Mouse (Mus musculus) yolk sac, embryonic 10.5 days (tissue): Measurements from ENCODE around the gene Papln.

Experiments
- DNase-seq: peaks from one replicate; pipeline ENCODE4 v3.0.0-alpha.2; 2017; ENCODE audit warnings: low spot score

The Papln gene

DNA sequence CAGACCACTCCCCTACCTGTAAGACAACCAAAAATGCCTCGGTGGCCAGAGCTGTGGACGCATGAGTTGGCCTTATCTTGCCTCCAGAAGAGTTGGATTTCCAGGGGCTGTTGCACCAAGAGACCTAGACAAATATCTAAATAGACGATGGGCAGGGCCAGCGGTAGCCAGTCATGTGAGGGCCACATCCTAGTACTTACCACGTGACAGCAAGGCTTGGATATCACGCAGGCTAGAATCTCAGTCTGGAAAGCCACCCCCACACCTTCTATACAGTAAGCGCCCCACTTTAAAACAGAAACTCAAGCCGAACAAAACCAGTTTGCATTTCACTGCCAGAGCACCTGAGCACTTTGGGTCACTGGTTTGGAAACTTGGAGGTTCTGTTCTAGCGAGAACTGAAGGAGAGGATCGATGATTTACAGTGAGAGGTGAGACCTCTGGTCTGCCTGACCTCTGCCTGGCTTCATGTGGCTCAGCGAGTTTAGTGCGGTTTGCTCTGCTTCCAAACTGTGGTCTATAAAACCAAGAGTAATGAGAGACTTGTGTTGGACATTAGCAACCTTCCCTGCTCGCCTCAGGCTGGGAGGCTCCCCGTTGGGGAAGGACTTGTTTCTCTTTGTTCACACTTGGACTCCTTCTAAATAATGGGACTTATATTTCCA is 4.9 kb downstream of the Papln start:
- peak; percentile 70 for DNase-seq

DNA sequence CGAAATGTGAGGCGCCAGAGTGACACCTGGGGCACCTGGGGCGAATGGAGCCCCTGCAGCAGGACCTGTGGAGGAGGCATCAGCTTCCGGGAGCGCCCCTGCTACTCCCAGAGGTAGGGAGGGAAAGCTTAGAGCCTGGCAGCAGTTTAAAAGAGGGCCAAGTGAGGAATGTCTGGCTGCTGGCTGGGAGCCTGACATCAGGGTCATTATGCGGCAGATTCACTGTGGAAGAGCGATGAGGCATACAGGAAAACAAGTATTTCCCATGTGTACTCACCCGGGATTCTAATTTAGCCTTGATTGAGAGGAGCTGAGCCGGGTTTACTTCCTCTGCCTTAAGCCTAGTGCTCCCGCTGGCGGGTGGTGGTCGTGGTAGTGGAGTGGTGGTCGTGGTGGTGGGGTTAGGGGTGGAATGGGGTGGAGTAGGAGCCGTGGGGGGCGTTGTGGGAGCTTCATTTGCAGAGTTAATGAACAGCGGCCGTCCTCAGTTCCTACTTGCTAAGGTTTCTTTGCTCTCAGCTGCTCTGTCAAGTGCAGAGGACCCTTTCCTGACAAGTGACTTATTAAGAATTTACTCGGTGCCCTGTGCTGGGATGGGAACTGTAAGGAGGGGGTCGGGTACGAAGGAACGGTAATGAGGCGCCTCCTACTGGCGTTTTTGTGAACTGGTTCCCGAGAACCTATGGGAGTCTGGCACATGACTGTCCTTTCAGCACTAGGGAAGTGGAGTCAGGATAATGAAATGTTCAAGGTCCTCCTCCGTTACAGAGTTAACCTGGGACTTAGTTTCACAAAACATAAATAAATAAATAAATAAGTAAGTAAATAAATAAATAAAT is 7.2 kb downstream of the Papln start:
- peak; percentile 87 for DNase-seq

DNA sequence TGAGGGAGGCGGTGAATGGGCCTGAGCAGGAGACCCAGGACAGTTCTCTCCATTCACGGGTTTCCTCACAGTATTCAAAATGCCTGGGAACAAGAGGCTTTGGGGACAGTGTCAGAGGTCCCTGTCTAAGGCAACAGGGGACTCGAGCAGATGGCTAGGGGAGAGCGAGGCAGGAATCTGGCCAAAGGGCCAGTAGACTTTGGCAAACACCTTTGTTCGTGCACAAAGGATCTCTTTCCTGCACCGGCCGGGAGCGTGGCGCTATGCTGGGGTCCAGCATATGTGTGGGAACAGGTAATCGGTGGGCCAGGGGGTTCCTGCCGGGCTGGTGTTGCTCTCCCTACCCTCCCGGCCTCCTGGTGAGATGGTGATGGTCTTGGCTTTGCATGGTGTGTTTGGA is 12.2 kb downstream of the Papln start:
- DNase-seq = no peak

DNA sequence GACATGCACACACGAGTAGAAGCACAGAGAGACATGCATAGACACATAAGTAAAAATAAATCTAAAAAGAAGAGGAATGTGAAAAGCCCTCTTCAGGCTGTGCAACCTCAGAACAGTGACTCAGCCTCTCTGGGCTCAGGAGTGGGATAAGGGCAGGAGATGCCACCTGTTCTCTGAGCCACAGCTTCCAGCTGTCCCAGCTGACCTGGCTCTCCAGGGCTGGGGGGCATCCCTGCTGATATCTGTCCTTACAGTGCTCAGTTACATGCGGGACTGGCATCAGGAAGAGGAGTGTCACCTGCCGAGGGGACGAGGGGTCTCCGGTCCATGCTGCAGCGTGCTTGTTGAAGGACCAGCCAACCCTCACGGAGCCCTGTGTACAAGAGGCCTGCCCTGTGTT is 13.3 kb downstream of the Papln start:
- DNase-seq = no peak

DNA sequence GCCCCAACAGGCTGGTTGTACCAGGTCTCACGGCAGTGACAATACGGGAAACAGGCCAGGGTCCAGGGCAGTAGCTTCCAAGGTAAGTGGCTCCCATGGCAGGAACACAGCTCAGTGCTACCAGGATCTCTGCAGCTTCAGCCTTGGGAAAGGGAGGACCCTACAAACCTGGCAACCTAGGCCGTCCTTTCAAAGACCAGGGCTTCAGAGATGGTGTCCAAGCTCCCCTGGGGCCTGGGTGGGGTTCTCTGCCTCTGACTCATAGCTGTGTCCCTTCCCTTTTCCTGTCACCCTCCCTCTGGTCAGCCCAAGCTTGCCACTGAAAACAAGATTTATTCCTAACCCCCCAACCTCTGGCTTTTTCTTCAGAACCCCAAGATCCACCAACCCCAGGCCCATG is 16.7 kb downstream of the Papln start:
- DNase-seq = no peak

DNA sequence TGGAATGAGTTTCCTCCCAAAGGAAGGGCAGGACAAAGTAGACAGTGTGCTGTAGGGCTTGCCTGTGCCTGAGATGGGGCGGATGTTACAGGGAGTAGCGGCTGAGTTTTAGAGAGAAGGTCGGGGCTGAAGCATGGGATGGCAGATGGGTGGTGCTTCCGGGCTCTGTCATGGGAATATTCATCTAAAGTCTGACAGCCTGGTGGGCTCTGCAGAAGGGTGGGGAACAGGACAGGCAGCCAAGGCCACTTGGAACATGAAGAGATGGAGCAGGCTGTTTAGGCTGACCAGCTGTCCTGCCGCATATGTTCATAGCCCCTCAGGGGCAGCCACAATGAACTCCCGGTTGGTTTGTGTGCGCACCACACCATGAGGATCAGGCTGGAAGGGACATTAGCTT is 17.8 kb downstream of the Papln start:
- no peak for DNase-seq

DNA sequence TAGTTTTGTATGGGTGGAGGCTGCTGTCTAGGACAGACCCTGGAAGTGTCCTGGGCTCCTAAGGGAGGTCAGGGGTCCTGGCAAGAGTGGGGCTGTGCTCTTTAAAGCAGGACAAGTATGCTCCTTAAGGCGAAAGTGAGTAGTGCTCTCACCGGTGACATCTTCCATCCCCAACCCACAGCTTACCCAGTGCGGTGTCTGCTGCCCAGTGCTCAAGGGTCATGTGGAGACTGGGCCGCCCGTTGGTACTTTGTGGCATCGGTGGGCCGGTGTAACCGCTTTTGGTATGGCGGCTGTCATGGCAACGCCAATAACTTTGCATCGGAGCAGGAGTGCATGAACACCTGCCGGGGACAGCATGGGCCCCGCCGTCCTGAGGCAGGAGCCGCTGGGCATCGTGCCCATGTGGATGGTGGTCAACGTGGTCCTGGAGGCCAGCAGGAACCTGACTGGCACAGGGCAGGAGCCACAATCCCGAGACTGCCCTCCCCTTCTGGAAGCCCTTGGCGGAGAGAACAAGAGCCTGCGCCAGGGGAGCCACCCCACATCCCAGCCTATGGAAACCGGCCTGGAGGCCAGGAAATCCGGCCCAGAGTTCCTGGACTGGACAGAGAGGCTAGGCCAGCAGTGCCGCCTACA is 18.3 kb downstream of the Papln start:
- DNase-seq = no peak

DNA sequence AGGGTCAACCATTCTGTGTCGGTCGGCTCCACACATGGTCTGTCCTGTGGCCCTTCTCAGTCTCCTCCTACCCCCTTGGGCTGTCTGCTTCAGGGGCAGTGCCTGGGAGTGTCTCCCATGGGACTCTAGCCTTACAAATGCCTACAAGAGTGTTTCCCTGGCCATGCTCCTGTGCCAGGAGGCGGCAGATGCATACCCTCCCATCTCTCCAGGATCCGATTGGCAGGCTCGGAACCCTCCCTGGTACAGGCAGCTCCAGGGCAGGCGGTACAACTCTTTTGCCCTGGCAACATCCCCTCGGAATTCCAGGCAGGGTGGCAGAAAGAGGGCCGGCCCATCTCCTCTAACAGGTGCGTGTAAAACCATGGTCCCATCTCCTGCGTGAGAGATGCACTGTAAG is 19.2 kb downstream of the Papln start:
- no peak for DNase-seq

DNA sequence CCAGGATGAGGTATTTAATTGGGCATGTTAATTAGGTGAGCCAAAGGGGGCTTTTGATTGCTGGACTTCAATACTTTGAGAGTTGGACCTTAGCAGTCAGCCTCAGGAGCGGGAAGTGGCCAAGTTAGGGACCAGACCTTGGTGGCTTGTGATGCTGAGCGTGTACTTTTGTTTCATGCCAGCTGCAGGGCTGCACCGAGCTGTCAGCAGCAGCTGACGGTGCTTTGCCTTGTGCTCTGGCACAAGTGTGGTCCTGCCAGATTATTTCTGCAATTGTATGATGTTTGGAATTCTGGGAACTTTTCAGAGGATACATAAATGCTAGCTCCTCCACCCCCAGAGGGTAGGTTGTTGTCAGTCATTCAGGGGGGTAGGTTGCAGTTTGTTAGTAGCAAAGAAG is 21.9 kb downstream of the Papln start:
- no peak for DNase-seq

DNA sequence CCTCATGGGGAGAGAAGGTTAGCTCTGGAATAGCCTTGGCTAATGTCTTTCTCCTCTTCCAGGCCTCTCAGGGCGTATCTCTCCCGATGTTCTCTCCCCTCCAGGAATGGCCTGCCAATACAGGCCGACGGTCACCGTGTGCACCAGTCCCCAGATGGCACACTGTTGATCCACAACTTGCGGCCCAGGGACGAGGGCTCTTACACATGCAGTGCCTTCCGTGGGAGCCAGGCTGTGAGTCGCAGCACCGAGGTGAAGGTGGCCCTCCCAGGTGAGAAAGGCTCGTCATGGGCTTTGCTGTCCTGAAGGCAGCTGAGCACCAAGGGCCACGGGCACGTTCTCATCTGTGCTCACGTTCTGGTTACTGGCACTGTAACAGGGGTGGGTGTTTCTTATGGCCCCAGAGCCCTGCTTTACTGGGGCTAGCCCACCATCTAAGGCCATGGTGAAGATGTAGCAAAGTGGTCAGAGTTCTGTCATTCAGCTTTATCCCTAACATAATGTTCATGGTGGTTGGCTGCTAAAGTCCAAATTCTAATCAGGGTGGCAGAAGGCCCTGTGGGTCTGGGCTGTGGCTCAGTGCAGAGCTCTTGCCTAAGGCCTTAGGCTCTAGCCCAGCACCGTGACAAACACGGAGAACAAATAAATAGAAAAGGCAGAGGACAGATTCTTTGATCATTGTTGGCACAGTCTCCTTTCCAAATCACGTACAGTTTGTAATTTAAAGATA is 25.8 kb downstream of the Papln start:
- no peak for DNase-seq

DNA sequence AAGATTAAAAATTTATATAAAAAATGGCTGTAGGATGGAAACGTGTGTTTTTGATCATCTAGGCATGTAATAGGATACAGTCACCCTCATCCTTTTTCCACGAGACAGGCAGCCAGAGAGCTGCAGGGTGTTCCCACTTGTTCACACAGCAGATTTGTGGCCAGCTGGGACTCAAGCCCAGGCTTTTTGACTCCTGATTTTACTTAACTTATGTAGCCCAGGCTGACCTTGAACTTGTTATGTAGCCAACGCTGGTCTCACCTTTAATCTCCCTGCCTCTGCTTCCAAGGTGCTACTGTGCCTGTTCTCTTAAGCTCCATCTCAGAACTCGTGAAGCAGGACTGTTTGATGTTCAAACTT is 26.3 kb downstream of the Papln start:
- DNase-seq = no peak

DNA sequence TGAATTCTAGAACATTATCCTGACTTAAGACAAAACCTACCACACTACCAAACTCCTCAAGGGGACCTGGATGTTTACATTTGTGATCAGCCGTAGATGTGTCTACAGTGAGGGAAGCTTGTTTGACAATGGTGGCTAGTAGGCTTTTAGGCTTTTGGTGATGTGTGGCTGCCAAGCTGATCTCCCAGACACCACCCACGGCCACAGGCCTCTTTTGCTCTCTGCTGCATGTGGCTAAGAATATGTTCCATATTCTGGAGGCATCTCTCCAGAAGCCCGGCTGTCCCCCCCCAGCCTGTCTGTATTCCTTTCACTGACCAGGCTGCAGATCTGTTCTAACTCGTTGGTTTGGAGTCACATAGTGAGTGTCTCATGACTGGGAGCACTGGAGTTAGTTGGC is 27.3 kb downstream of the Papln start:
- DNase-seq = no peak

DNA sequence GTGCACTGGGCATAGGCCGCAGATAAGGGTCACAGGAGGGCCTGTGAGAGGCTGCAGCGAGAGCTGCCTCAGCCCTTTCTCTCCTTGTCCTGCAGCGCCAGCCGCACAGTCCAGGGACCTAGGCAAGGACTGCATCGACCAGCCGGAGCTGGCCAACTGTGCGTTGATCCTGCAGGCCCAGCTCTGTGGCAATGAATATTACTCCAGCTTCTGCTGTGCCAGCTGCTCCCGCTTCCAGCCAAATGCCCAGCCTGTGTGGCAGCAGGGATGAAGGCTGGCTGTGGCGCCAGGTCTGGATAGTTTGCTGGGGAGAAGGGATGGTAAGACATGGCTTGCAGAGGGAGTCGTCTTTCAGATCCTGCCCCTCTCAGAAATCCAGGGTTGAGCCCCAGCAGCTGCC is 28.3 kb downstream of the Papln start:
- no peak for DNase-seq

DNA sequence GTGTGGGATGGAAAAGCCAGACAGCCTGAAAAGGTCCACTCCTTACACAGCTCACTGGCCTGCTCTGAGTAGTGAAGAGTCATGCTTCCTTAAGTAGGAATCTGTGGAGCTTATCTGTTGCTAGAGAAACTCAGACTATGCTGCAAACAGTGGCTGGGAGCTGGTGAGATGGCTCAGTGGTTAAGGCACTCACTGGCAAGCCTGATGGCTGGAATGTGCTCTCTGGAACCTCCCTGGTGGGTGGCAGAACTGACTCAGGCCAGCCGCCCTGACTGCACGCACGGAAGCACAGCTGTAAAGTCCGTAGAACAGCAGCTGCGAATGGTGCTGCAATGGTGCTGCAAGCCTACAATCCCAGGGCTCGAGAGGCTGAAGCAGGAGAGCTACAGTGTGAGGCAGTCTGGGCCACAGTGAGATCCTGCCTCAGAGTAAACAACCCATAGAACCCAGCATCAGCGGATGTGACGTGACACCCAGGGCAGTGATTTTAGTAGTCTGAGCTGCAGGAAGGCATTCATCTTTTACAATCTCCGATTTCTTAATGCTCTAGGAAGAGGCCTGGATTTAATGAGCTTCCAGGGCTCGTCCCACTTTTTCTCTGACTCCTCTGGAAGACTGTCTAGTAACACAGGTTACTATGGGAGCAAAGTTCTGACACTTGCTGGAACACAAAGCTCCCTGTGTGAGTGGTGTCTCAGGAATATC is 29.4 kb downstream of the Papln start:
- no peak for DNase-seq

DNA sequence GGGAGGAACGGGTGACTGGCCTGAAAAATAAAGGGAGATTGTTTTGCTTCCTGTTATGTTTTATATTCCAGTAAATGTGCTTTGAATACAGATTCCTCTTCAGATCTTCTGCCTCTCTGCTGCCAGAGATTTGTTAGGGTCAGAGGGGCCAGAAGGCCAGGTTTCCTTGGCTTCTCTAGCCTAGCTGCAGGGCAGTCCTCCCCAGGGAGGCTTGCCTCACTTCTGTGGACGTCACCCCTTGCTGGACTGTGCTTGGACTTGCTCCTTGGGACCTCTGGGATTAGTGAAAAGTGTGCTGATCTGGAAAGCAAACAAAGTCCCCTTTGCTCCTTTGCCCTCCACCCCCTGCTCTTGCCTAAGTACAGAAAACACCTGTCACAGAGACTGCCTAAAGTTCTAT is 31.6 kb downstream of the Papln start:
- peak; percentile 80 for DNase-seq

DNA sequence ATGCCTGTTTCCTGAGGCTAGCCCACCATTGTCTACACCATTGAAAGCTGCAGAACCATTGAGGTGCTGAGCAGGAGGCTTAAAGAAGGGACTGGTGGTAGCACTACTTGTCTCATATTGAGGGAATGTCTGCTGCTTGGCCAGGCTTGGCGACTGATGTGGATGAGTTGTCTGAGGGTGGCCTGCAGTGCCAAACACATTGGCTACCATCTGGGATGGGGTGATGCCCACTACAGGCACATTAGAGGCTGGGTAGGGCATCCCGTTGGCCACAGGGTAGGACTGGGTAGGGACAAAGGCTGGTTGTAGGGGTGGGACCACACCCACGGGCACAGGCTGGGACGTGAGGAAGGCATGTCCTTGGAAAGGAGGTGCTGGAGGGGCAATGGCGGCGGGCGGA is 32.2 kb downstream of the Papln start:
- no peak for DNase-seq

DNA sequence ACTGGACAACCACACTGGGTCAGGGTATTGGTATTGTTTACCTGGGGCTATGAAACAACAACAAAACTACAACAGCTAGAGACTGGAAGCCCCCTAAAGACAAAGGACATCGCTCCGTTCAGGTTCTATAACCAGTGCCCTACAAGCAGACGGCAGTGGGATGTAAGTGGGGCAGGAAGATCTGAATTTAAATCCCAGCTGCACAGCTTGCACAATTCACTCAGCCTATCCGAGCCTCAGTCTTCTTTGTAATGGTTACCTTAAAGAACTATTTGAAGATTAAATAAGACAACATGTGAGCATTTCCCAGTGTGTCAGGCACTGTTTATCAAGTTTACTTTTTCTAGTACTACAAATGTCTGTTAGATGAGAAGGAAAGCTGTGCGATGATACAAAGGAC is 34.9 kb downstream of the Papln start:
- DNase-seq = no peak

DNA sequence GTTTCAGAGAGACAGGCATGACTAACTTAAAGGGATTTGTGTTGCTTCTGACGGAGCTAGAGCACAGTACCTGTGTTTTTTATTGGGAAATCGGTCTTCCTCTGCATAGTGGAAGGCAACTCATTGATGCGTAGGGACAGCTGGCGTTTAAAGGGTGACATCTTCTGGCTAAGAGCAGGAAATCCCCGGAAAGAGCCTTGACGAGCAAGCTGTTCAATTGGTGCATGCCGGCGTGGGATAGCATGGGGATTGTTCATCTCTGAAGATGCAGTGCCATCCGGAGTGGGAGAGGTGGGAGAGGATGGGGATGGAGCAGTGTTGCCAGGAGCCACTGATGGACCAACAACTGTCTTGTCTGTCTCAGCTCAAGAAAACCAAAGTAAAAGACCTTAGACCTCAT is 37.5 kb downstream of the Papln start:
- DNase-seq = no peak

DNA sequence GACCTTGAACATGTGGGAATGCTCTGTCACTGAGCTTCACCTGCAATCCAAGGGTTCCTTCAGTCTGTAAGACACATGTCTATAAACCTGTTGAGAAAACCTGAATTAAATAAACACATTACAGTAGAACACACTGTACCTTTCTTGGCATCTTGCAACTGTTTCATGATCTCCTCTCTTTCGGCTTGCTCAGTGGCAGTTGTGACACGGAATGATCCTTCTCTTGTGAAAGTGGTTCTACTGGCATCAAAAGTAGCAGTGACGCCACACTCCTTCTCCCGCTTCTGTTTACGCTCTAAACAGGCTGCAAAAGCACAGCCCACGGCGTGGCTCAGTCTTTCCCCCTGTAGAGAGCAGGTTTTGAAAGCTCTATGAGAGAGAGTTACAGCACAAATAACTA is 40.2 kb downstream of the Papln start:
- DNase-seq = no peak

DNA sequence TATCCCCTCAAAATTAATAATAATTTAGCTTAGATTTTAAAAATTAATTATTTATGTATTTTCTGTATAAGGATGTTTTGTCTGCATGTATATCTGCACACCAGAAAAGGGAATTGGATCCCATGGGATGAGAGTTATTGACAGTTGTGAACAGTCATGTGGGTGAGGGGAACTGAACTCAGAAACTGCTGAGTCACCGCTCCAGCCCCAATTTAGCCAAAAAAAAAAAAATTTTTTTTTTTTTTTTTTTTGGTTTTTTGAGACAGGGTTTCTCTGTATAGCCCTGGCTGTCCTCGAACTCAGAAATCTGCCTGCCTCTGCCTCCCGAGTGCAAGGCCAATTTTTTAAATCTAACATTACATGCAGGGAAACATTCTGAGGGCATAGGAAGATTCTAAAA is 48.5 kb downstream of the Papln start:
- no peak for DNase-seq

DNA sequence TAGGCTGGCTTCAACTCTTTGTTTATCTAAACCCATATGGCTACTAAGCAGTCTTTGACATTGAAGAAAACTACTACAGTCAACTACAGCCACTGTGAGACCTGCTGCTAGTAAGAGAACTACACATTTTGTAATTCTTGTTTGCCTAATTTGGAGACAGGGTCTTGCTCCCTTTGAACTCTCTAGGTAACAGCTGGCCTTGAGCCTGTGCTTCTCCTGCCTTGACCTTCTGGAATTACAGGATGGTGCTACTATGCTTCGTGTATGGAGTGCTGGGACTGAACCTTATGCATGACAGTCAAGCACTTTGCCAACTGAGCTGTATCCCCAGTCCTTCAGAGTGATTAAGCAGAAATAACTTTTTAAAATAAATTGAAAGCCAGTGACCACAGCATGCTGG is 53.2 kb downstream of the Papln start:
- DNase-seq = no peak

DNA sequence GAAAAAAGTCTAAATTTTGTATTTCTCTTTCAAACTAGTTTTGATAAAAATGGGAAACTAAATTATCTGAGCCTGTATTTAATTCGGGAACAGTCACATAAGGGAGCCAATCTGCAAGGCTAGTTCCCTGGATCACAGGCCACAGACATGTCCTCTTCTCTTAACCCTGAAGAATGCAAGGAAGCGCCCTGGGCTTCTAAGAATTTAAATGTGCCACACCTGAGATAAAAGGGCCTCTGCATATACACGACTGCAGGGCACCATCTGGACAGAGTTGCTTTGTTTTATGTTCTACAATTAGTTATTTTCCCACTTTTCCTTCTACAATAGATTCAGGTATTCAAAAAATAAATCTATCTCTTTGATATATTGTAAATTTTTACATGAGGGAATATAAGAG is 67.0 kb downstream of the Papln start:
- no peak for DNase-seq
